Mouse (Mus musculus) heart, embryonic 15.5 days (tissue): ENCODE measurements at regions not wholly inside any gene's neighbourhood (a gene's known extent, or its start where the extent isn't known, plus 50 kb on each side); places are given as distances from the start of the nearest gene placed in this dataset.

Experiments used
- ATAC-seq: fragments of 200-750 bp; cut with Nextera tagmentation; replicated peaks from 2 replicates; pipeline ENCODE4 v1.8.0; 2017; ENCODE audit warnings: low read depth, moderate TSS enrichment; ENCODE audit not compliant: insufficient number of reproducible peaks, insufficient read depth, low FRiP score
- H3K27ac ChIP-seq: fragments of 300-500 bp; sonication (generic); 2 replicates; pipeline ENCODE4 v1.5.1; 2015; ENCODE audit warnings: mild to moderate bottlenecking, inconsistent platforms
- H3K27me3 ChIP-seq: fragments of 300-500 bp; sonication (generic); 2 replicates; pipeline ENCODE4 v1.6.1; 2015; ENCODE audit warnings: inconsistent platforms
- H3K36me3 ChIP-seq: fragments of 300-500 bp; sonication (generic); 2 replicates; pipeline ENCODE4 v1.6.1; 2015; ENCODE audit warnings: mild to moderate bottlenecking, inconsistent platforms
- H3K4me1 ChIP-seq: fragments of 300-500 bp; sonication (generic); replicated peaks from 2 replicates; pipeline ENCODE4 v1.6.1; 2015; ENCODE audit warnings: inconsistent platforms
- H3K4me2 ChIP-seq: fragments of 300-500 bp; sonication (generic); 2 replicates; pipeline ENCODE4 v1.6.1; 2015; ENCODE audit warnings: inconsistent platforms, mild to moderate bottlenecking, moderate library complexity
- H3K4me3 ChIP-seq: fragments of 300-500 bp; sonication (generic); 2 replicates; pipeline ENCODE4 v1.5.1; 2015; ENCODE audit warnings: mild to moderate bottlenecking, inconsistent platforms
- H3K9ac ChIP-seq: fragments of 300-500 bp; sonication (generic); 2 replicates; pipeline ENCODE4 v1.6.1; 2015; ENCODE audit warnings: mild to moderate bottlenecking, inconsistent platforms
- H3K9me3 ChIP-seq: fragments of 300-500 bp; sonication (generic); replicated peaks from 2 replicates; pipeline ENCODE4 v1.6.1; 2016; ENCODE audit warnings: inconsistent platforms
- WGBS: fragments of 180-500 bp; shearing (Covaris S2); methylation state at CpG from one replicate; pipeline ENCODE4 v1.1.7; 2015; ENCODE audit warnings: mixed read lengths; 5-methylcytosine and 5-hydroxymethylcytosine counted together

- Histone ChIP-seq H3K36me3 (no peaks in the 10 kb centered on the region), H3K27me3 (no peaks in the 10 kb centered on the region), H3K4me2 (no peak overlapping the region), H3K4me1 (no peaks in the 10 kb centered on the region), H3K9ac (no peak overlapping the region), H3K4me3 (no peak overlapping the region), H3K9me3 (no peaks in the 10 kb centered on the region), H3K27ac (no peak overlapping the region)
- WGBS: 68% methylated on average over 3 of the region's 3 CpGs
- no peak for ATAC-seq
Observed at GRCm38 (mm10) chr1:14000605-14001395, 2092.3 kb downstream of the 4930444P10Rik start.

- no peak overlapping the region for H3K4me3 ChIP-seq
- ATAC-seq: no peak
- WGBS: 90% methylated on average over 8 of the region's 11 CpGs
Observed at GRCm38 (mm10) chr1:13998178-13998708, 2094.9 kb downstream of the 4930444P10Rik start.

GRCm38 (mm10) chr1:13993825-13994509 is 2099.2 kb downstream of the 4930444P10Rik start:
- H3K4me1 ChIP-seq: no peaks in the 10 kb centered on the region
- WGBS: 85% methylated on average over 9 of the region's 9 CpGs
- H3K27me3 ChIP-seq: no peaks in the 10 kb centered on the region
- no peak for ATAC-seq
- no peak overlapping the region for H3K4me3 ChIP-seq
- H3K9ac ChIP-seq: no peak overlapping the region
- no peak overlapping the region for H3K27ac ChIP-seq
- H3K36me3 ChIP-seq: no peaks in the 10 kb centered on the region
- H3K9me3 ChIP-seq: no peaks in the 10 kb centered on the region
- no peak overlapping the region for H3K4me2 ChIP-seq

More at GRCm38 (mm10) chr1:13998178-13998708, 2094.9 kb downstream of the 4930444P10Rik start:
- no peaks in the 10 kb centered on the region for H3K4me1 ChIP-seq
- H3K27me3 ChIP-seq: no peaks in the 10 kb centered on the region
- H3K4me2 ChIP-seq: no peak overlapping the region
- H3K9ac ChIP-seq: no peak overlapping the region
- no peaks in the 10 kb centered on the region for H3K36me3 ChIP-seq
- H3K27ac ChIP-seq: no peak overlapping the region
- H3K9me3 ChIP-seq: no peaks in the 10 kb centered on the region

- no peak for ATAC-seq
- H3K4me2 ChIP-seq: no peak overlapping the region
- WGBS: 71% methylated on average over 9 of the region's 9 CpGs
Observed at GRCm38 (mm10) chr1:13992978-13993377, 2100.1 kb downstream of the 4930444P10Rik start.

GRCm38 (mm10) chr1:13989360-13989759 is 2103.8 kb downstream of the 4930444P10Rik start:
- Histone ChIP-seq H3K4me1 (no peaks in the 10 kb centered on the region), H3K27me3 (no peaks in the 10 kb centered on the region), H3K4me3 (no peak overlapping the region), H3K36me3 (no peaks in the 10 kb centered on the region), H3K4me2 (no peak overlapping the region), H3K27ac (no peak overlapping the region), H3K9ac (no peak overlapping the region), H3K9me3 (no peaks in the 10 kb centered on the region)
- no peak for ATAC-seq
- 66% methylated on average over 3 of the region's 3 CpGs for WGBS

More at GRCm38 (mm10) chr1:13992978-13993377, 2100.1 kb downstream of the 4930444P10Rik start:
- H3K4me3 ChIP-seq: no peak overlapping the region
- no peaks in the 10 kb centered on the region for H3K4me1 ChIP-seq
- H3K9ac ChIP-seq: no peak overlapping the region
- no peaks in the 10 kb centered on the region for H3K36me3 ChIP-seq
- no peaks in the 10 kb centered on the region for H3K27me3 ChIP-seq
- H3K9me3 ChIP-seq: no peaks in the 10 kb centered on the region
- no peak overlapping the region for H3K27ac ChIP-seq

- no peak for ATAC-seq
- 75% methylated on average over 2 of the region's 2 CpGs for WGBS
- Histone ChIP-seq H3K36me3 (no peaks in the 10 kb centered on the region), H3K27me3 (no peaks in the 10 kb centered on the region), H3K4me2 (no peak overlapping the region), H3K9ac (no peak overlapping the region), H3K9me3 (no peaks in the 10 kb centered on the region), H3K4me3 (no peak overlapping the region), H3K4me1 (no peaks in the 10 kb centered on the region), H3K27ac (no peak overlapping the region)
Observed at GRCm38 (mm10) chr1:13984833-13985232, 2108.3 kb downstream of the 4930444P10Rik start.

- ATAC-seq: no peak
- H3K4me2 ChIP-seq: no peak overlapping the region
- no peaks in the 10 kb centered on the region for H3K27me3 ChIP-seq
- H3K4me1 ChIP-seq: no peaks in the 10 kb centered on the region
- no peak overlapping the region for H3K27ac ChIP-seq
- H3K9ac ChIP-seq: no peak overlapping the region
- H3K36me3 ChIP-seq: no peaks in the 10 kb centered on the region
- 80% methylated on average over 6 of the region's 6 CpGs for WGBS
- no peaks in the 10 kb centered on the region for H3K9me3 ChIP-seq
- no peak overlapping the region for H3K4me3 ChIP-seq
Observed at GRCm38 (mm10) chr1:13980273-13980672, 2112.9 kb downstream of the 4930444P10Rik start.

- 79% methylated on average over 3 of the region's 3 CpGs for WGBS
- no peak for ATAC-seq
- no peak overlapping the region for H3K27ac ChIP-seq
Observed at GRCm38 (mm10) chr1:13978640-13979039, 2114.5 kb downstream of the 4930444P10Rik start.

GRCm38 (mm10) chr1:13977207-13977606 is 2115.9 kb downstream of the 4930444P10Rik start:
- Histone ChIP-seq H3K9me3 (no peaks in the 10 kb centered on the region), H3K4me3 (no peak overlapping the region), H3K9ac (no peak overlapping the region), H3K36me3 (no peaks in the 10 kb centered on the region), H3K27me3 (no peaks in the 10 kb centered on the region), H3K4me1 (no peaks in the 10 kb centered on the region), H3K27ac (no peak overlapping the region), H3K4me2 (no peak overlapping the region)
- ATAC-seq: no peak
- WGBS: 70% methylated on average over 1 of the region's 1 CpGs

More at GRCm38 (mm10) chr1:13978640-13979039, 2114.5 kb downstream of the 4930444P10Rik start:
- Histone ChIP-seq H3K27me3 (no peaks in the 10 kb centered on the region), H3K4me1 (no peaks in the 10 kb centered on the region), H3K4me3 (no peak overlapping the region), H3K9ac (no peak overlapping the region), H3K4me2 (no peak overlapping the region), H3K9me3 (no peaks in the 10 kb centered on the region), H3K36me3 (no peaks in the 10 kb centered on the region)

- Histone ChIP-seq H3K4me2 (no peak overlapping the region), H3K9me3 (no peaks in the 10 kb centered on the region), H3K27ac (no peak overlapping the region), H3K4me1 (no peaks in the 10 kb centered on the region), H3K27me3 (no peaks in the 10 kb centered on the region), H3K36me3 (no peaks in the 10 kb centered on the region), H3K4me3 (no peak overlapping the region), H3K9ac (no peak overlapping the region)
- 79% methylated on average over 3 of the region's 3 CpGs for WGBS
- ATAC-seq: no peak
Observed at GRCm38 (mm10) chr1:13949241-13949640, 2143.9 kb downstream of the 4930444P10Rik start.

- 84% methylated on average over 3 of the region's 3 CpGs for WGBS
- no peaks in the 10 kb centered on the region for H3K36me3 ChIP-seq
- ATAC-seq: no peak
- H3K4me1 ChIP-seq: no peaks in the 10 kb centered on the region
- H3K27me3 ChIP-seq: no peaks in the 10 kb centered on the region
- H3K4me3 ChIP-seq: no peak overlapping the region
- H3K9ac ChIP-seq: no peak overlapping the region
- no peak overlapping the region for H3K27ac ChIP-seq
- H3K9me3 ChIP-seq: no peaks in the 10 kb centered on the region
- no peak overlapping the region for H3K4me2 ChIP-seq
Observed at GRCm38 (mm10) chr1:13941351-13941750, 2151.8 kb downstream of the 4930444P10Rik start.
